Mouse (Mus musculus) left cerebral cortex, postnatal 14 days (tissue): ENCODE results near the gene Cdkl2. TPM values are rescaled to one million over a fixed set of nuclear protein-coding genes. Genes with fewer than 3 reads are reported as not detected.

ENCODE experiments used
- DNase-seq, 2 experiments: peaks; one replicate each; pipeline ENCODE4 v3.0.0; 2021 to 2022; ENCODE audit warnings: low spot score in 2 of 2, mixed read lengths in 1 of 2
- intact Hi-C: fragments of 180-260 bp; cut with DNase I; formaldehyde crosslinking; loops from one replicate; pipeline ENCODE4 v1.15.1; 2025
- total RNA-seq, 2 experiments: library from RNA; stranded (reverse); gene quantifications; 2 replicates each; pipeline ENCODE4 v1.2.3; 2021

Gene Cdkl2
- total RNA-seq, 2 experiments from 2014 or later, result 61.9 to 68.6 TPM

DNA sequence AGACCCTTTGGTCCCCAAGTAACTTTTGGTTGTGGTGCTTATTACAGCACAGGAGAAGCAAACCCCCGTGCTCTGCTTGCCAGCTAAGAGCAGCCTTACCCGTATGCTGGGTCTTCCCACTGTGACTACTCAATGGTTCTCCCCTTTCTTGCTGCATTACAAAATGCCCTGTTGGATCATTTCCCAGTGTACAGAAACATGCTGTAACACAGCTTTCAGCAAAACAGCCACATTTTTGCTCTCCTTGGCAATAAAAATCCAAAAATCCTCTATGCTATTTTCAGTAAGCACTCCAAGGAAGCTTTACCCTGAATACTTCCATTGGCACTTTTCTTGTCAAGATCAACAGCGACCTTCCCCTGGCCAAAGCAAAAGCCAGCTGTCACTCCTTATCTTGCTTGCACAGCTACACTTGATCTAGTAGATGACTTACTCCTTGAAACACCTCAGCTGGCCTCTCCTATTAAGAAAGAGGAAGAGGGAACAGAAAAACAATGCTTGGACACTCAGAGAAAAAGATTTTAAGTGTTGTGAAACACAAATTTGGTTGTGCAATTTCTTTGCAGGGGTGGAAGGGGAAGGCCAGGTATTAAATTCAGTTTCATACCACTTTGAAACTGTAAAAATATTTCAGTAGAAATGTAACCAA, 83.0 kb downstream of the Cdkl2 start:
- intact Hi-C loops, result loop anchor here (10.0 kb wide), 1 partner anchor 154 kb away; no protein-coding TSS in a partner anchor
- DNase-seq, result peak; percentile 14 to 47

GRCm38 (mm10) chr5:91959986-91960385, 83.7 kb downstream of the Cdkl2 start:
- DNase-seq, result no peak
- intact Hi-C loops, result loop anchor here (10.0 kb wide), 1 partner anchor 155 kb away; no protein-coding TSS in a partner anchor

DNA sequence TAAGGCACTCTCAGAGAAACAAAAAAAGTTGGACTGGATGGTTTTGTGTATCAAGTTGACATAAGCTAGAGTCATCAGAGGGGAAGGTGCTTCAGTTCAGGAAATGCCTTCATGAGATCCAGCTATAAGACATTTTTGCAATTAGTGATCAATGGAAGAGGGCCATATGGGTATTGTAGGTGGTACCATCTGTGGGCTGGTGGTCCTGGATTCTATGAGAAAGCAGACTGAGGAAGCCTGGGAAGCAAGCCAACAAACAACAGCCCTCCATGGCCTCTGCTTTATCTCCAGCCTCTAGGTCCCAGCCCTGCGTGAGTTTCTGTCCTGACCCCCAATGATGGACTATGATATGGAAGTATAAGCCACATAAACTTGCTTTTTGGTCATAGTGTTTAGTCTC, 84.6 kb downstream of the Cdkl2 start:
- DNase-seq, result no peak
- intact Hi-C loops, result no loop called here

DNA sequence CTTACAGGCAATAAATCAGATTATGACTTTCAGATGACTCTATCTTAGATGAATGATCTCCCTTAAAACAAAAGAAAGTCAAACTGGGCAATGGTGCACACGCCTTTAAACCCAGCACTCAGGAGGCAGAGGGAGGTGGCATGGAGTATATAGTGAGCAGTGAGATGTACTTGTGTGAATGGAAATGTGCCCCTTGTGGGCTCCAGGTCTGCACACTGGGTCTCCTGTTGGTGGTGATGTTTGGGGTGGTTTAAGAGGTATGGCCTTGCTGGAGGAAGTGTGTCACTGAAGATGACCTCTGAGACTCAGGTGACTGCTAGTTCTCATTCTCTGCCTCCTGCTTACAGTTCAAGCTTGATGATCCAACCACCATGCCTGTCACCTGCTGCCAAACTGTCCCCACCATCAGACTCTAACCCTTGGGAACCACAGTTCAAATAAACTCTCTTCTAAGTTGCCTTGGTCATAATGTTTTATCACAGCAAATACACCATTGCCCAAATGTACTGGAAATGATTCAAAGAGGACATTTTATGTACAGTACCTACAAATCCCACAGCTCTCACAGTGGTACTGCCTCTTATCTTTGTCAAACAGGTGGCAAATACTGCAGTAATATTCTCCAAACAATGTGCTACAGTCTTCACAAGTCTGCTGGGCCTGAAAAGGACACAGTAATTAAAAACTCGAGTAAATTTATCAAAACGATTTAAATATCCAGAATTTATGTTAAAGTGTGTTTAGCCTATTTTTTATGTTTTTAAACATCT, 86.5 kb downstream of the Cdkl2 start:
- DNase-seq, result no peak
- intact Hi-C loops, result no loop called here

Other genes starting within 250 kb of the Cdkl2 start
- 10 to 100 TPM; 38.9 to 39.3 TPM for gene Rchy1, start 80.8 kb downstream of the Cdkl2 start, total RNA-seq
- gene Odaph, start 56.4 kb downstream of the Cdkl2 start, total RNA-seq, result not detected
- 100 to 1,000 TPM; 176 to 179 TPM for gene G3bp2, start 39.8 kb upstream of the Cdkl2 start, total RNA-seq
- 10 to 100 TPM; 65.8 to 66.1 TPM for gene Uso1, start 94.1 kb upstream of the Cdkl2 start, total RNA-seq
- not detected for gene U90926, start 171.5 kb upstream of the Cdkl2 start, total RNA-seq
- gene Ppef2, start 212.4 kb upstream of the Cdkl2 start, total RNA-seq, result 1 to 10 TPM in 1 of 2 experiments, under 1 TPM in 1; 0.23 to 1.0 TPM
- 10 to 100 TPM; 26.6 to 30.7 TPM for gene Naaa, start 234.3 kb upstream of the Cdkl2 start, total RNA-seq